Mouse (Mus musculus) T-cell, adult 2 months (primary cell): ENCODE data around the gene Slc22a12.

Source experiments
- DNase-seq: peaks from one replicate; pipeline ENCODE4 v3.0.0; 2022; ENCODE audit warnings: low spot score

Gene Slc22a12

DNA sequence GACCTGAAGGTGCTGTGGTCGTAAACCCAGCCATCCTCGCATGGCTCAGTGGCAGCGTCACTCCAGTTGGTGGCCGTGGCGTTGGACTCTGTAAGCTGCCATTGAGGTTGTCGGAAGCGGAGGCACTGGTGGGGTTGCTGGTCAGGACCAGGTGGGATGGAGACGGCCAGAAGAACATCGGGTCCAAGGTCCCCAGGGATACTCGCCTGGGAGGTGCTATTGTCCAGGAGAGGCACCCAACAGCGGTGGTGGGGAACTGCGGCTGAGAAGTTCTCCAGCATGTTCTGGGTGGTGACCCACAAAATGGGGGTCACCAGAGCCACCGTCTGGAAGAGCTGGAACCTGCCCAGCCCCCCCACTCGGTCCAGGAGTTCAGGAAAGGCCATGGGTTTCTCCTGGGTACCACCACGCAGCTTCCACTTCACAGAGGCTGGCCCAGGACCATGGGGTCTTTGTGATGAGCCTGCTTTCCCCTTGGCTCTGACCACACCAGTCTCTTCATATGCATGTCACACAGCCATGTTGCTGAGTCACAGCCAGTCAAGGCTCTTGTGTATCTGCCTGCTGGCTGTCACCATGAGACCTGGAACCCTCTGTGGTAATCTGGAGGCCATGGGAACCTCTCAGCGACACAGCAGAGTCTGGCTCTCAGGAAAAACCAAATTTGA is at the start of gene Slc22a12:
TSS of gene Slc22a12 (minus strand) at position 666 of the 668 bp plus-strand sequence.
- DNase-seq: no peak

DNA sequence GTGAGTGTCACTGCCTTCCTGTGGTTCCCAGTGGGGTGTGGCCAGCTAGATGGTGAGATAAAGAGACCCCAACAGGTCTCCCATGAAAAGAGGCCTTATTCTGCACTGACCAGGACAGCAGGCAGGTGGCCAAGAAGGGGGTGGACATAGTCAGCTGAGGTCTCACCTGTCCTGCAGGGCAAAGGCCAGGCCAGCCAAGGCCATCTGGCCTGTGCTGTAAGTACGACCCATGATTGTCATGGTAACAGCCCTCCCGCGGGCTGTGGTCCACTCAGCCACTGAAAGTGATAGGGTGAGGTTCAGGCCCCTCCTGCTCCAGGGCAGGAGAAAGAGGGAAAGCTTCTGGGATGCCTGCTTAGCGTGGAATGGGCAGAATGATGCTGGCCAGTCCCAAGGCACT is 29.2 kb upstream of the Slc22a12 start:
- DNase-seq: no peak

DNA sequence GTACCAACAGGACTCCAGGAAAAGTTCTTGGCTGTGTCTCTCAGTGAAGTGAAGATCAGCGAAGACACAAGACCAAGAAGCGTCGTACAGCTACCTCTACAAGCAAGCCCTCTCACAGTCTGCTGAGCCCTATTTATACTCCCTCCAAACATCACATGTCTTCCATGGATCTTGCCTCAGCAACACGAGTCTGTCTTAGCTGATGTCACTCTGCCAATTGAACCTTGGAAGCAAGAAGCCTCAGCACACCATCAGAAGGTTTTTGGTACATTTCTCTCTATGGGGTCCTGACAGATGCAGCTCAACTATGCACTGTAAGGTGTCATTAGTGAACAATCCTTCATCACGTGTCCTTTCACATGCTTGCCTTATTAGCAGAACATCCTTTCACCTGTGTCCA is 28.6 kb upstream of the Slc22a12 start:
- DNase-seq: no peak

DNA sequence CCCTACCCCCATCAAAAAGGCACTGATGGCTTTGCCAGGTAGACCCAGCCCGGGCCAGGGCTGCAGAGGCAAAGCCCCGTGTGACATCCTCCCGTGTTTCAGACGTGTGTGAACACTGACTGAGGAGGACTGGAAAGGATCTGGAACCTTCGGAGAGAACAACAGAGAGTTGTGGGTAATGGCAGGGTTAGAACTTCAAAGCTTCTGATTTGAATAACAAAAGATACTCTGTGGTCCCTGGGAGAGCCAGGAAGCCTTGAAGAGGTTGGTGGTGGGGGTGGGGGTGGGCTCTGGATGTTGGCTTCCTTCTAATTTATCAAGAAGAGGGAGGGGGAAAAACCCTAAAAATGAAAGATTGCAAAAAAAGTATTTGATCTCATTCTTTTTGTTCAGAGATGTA is 26.7 kb upstream of the Slc22a12 start:
- DNase-seq: no peak

DNA sequence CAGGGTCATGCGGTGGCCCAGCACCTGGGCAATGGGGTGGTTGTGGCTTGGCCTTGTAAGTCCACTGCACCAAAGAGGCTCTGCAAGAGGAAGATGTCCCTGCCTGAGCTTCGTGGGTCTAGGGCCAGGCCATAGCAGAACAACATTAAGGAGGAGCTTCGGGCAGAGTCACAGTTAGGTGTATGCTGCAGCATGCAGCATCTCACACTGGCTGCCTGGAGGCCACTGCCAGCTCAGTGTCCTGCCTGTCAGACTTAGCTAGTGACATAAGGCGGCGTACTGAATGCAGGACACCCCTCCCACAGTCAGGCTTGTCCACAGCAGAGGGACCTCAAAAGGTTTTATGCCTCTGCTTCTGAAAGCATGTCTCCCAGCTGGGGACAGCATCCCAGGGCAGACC is 26.2 kb upstream of the Slc22a12 start:
- DNase-seq: no peak

DNA sequence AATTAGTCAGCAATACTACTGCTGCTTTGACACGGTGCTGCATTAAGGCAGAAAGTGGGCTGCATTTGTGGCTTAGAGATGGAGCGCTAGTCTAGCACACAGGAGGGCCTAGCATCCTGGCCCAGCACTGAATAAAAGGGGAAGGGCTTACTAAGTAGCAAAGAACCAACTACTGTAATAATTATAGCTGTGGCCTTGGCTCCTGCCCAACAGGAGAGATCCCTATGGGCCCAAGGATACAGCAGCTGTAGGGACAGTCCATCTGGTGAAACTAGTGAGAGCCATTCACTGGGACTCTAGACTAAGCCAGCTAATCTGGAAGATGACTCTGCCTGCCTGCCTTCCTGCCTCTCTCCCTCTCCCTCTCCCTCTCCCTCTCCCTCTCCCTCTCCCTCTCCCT is 23.6 kb upstream of the Slc22a12 start:
- no peak for DNase-seq

DNA sequence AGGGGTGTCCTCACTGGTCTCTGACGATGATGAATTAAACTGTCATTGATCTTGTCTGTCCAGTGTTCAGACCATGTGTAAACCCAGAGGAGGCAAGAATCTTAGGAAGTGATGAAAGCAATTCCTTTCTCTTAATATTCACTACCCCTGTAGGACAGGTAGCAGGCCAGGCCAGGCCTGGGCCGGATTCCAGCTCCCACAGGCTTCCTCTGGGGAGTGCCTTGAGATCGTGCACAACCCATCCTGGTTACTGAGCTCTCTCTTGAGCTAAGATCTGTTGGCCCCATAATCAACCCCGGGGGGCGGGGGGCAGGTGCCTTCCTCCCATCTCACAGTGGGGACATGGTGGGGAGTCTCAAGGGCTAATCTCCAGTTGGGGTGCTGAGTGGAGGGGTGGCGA is 22.3 kb upstream of the Slc22a12 start:
- DNase-seq: no peak

DNA sequence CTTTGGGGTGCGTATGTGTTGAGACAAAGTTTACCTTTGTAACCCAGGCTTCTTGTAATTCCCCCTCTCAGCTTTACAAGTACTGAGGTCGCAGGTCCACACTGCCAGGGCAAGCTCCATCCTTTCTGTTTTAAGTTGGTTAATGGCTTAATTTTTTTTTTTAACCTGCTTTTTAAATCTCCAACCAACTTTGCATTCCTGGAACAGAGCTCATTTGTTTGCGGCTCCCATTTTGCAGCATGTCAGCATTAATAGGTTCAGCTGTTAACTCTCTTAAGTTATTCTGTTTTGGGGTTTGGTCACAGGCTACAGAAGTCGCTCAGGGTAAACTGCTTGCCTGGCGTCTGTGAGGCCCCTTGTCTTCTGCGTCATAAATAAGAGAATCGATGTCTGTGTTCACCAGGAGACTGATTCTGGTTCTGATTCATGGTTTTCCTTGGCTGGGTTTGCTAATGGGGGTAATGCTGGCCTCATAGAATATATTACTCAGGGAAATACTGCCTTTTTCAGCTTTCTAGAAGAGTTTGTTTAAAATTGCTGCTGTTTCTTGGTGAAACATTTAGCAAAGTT is 17.5 kb upstream of the Slc22a12 start:
- DNase-seq: no peak

DNA sequence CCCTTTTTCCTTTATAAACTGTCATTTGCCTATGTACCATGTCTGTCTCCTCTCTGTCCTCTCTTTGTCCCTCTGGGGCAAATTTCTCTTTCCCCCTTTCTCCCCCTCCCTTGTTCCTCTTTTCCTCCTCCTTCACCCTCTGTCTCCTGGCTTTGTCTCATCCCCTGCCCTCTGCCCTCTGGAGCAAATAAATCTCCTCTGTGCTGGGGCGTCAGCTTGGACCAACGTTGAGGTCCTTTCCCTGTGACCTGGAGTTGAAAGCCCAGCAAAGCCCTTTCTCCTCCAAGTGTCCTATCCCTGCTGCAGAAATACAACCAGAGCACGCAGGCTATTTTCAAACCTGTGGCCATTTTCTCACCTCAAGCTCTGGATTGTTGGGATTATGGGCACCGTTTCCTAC is 16.7 kb upstream of the Slc22a12 start:
- DNase-seq: no peak

DNA sequence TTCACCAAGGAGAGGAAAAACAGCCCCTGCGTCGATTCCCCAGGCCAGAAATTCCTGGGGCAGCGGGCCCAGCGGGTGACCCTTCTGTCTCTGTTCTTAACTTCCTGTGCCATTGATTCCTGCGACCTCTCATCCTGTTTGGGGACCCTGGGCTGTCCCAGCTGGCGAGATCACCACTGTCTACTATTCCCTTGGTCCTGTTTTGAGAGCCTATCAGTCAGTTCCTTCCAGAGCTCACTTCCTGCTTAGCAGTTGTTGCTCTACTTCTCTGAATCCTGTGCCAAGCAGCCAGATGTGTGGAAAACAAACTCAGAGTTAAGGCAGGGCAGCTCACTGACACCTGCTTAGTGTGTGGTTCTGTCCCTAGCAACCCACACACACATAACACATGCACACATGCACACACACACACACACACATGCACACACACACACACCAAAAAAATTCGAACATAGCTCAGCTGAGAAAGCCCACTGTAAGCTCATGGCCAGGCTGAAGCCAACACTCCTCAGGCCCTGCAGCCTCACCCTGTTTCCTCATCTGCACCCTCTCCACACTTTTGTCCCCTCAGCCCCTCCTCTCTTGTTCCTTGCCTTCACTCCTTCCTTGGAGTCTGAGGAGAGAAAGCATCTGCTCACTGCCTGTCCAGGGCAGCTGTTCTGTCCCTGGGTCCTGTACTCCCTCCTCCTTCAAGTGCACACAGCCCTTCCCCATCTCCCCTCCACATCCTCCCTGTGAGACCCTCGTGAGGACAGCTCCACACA is 11.2 kb upstream of the Slc22a12 start:
- no peak for DNase-seq

DNA sequence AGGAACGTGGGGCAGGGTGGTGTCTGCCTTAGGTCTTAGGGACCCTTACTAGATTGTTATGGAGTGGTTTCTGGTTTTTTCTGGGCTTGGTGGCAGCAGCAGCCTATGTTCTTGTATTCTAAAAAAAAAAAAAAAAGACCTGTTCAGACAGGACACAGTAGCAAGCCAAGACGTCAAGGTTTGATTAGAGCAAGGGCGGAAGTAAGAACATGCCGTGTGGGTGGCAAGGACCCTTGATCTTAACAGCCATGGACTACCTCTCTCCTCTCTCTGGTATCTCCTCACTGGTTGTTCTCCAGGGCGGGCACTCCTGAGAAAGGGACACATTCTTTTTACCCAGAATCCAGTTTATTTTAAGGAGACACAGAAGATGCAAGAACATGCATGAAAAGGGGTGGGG is 10.3 kb upstream of the Slc22a12 start:
- no peak for DNase-seq

DNA sequence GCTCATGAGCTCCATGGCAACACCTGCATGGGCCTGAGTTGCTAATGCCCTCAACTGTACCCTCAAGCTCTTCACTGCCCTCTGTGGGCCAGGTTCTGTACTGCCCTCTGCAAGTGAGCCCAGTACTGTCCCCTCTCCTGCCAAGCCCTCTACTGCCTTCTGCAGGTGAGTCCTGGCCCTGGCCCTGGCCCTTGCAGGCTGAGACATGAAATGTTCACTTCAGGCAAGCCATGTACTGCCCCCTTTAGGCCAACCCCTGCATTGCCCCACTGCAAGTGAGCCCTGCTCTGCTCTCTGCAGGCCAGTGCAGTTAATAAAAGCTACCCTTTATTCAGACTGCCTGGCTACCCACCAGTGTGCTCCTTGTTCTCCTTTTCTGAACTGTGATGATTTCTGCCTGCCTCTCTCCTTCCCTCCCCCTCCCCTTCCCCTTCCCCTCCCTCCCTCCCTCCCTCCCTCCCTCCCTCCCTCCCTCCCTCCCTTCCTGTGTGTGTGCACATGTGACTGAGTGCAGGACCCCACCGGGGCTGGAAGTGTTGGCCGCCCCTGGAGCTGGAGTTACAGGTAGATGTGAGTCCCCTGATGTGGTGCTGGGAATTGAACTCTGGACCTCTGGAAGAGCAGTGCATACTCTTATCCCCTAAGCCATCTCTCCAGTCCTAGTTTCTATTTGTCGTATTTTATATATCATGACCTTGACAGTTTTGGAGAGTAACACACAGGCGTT is 9.6 kb upstream of the Slc22a12 start:
- DNase-seq: peak; percentile 51

DNA sequence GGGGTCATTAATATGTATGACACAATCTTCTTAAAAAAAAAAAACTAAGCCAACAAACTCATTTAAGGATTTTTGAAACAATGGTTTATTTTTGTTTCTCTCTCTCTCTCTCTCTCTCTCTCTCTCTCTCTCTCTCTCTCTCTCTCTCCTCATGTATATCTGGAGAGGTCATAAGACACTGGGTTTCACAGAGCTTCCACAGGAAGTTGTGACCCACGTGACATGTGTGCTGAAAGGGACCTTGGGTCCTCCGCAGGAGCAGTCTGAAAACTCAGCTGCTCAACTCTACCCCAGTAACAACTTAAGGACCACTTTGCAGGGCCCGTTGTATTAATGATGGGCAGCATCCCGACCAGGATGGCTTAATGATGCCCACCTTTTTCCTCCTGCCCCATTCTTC is 8.4 kb upstream of the Slc22a12 start:
- DNase-seq: no peak

DNA sequence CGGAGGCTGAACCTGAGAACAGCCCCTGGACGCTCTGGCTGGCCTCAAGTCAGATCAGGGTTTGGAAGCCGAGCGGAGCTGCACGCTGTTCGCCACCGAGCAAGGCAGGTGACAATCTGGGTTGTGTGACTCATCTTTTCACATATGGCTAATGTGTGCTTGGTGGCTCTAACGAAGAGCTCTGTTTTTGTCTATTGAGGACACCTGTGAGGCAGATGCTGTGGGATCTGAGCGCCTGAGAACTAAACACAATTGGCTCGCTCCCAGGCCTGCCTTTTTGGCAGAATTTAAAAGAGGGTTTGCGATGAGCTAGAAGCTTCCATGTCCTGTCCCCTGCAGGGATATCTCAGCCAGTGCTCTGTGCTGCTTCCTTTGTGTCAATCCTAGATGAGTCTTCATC is 6.7 kb upstream of the Slc22a12 start:
- DNase-seq: no peak

DNA sequence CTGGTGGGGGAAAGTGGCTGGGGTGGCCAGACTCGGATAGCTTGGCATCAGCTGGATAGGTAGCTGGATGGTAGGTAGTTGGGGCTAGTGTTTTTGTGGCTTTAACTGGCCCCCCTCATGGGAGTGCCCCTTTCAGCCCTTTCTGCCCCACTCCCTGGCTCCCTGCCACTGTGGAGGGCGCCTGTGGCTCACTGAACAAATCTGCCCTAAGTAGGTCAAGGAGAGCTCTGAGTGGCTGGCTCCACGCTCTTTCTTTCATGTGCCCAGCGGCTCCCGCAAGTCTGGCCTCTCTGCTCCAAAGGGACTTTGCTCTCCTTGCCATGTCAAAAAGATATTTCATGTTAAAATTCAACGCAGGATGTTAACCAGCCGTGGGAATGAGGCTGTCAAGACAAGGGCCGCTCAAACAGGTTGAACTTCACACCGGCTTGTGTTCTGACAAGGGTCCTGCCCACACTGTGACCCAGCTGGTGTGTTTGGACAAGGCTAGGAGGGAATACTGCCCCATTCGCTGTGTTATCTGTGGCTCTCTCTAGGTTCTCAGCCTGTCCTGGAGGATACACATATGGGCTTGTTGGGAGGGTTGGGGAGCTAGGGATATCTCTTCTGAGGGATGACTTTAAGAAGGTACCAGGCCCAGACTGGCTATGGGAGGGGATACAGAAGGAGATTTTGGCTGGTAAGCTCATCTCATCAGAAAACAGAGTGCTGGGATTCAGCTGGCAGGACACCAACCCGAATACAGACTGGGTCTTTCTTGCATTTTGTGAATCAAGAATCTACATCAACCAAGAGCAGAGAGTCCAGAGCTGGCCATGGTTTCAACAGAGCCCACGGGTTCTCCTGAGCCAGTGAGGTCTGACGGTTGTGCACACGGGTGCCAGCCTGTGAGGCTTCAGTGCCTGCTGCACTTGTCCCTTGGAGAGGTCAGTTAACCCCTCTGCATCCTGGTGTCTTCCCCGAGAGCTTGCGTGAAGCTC is 5.9 kb upstream of the Slc22a12 start:
- DNase-seq: no peak

DNA sequence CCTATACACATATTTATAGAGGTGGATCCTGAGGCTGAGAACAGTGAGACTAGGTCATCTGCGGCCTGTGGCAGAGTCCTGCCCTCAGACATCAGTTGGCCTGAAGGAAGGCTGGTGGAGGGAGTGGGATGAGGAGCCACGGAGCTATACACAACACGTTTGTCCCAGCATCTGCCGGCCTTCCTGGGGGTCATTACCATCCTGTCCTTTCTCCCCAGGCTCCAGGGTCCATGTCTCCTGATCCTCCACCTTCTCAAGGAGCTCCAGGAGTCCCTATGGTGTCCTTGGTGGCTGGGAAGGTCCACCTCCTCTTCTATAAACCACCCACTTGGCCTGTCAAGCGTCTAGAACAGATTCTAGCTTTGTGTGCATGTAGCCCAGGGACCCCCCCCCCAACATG is 5.0 kb upstream of the Slc22a12 start:
- no peak for DNase-seq

DNA sequence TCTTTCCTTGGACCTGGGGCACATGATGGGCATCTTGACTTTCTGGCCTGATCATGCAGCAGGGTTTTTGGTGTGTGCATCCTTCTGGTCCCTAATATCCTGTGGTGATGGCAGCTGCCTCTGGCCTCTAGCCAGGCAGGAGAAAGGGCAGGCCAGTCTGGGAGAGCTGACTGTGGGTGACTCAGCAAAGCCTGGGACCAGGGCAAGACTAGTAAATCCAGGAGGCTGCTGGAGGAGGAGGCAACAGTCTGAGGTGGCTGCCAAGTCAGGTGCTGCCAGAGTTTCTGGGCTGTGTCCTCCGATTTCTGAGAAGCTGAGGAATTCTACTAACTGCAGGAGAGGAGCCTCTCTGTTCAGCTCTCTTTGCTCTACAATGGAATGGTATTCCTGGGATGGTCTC is 3.3 kb upstream of the Slc22a12 start:
- DNase-seq: no peak

DNA sequence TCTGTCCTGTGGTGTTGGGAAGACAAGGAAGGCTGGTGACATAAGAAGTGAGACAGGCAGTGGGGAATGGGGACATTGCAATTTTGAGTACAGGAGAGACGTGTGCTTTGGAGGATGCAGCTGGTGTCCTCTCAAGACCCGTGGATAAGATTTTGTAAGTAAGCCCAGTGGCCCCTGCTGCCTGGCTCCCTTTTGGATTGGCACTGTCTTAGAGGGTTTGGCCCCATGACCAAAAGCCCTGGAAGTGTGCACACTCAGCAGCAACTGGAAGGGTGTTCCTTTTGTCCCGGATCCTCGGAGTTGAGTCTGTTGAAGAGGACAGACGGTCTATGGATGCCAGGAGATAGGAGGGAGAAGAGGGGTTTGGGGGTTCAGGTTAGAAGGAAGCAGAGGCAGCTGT is 2.6 kb upstream of the Slc22a12 start:
- DNase-seq: no peak

DNA sequence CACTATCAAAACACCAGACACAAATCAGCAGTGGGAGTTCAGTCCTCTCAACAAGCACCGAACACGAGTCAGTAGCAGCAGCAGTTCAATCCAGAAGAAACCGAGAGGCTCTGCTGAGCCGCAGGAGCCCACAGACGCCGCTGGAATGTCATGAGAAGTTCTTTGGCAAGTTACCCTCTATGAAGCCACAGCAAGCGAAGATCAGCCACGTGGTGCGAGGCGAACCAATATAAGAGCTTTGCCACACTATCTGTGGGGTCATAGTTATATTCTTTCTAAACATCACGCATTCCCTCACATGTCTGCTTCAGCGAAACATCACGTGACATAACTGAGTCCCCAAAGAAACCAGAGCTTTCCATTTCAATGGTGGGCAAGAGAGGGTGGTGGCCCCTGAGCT is 1.9 kb upstream of the Slc22a12 start:
- DNase-seq: no peak

DNA sequence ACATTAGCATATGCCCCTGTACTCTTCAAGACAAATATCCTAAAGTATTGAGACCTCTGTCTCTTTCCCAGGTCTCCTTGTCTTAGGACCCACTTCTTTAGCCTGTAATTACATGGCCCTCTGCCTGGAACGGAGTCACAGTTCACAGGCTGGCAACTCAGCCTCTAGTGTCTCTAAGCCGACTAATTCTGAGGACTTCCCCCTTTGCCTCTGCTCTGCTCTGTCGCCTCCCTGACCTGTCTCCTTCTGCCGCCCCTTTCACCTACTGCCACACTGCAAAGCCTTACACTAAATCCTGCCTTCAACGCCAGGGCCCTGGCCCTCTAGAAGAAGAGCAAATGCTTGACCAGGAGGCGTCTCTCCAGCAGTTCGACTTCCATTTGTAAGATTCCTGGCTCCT is 686 bp upstream of the Slc22a12 start:
- DNase-seq: no peak

DNA sequence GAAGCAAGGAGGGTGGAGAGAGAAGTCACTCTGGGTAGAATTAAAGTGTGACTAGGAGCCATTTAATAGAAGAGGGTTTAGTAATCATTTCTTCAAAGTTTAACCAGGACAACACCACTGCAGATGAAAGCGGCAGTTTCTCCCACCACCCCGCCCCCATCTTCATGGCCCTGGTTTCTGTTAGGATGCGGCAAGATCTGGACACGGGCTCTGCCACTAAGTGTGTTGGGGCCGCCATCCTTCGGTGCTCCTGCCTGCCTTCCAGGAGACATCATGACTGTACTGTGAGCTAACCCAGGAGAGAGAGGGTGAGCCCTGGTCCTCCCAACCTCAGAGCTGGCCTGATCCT is 177 bp upstream of the Slc22a12 start:
- no peak for DNase-seq

DNA sequence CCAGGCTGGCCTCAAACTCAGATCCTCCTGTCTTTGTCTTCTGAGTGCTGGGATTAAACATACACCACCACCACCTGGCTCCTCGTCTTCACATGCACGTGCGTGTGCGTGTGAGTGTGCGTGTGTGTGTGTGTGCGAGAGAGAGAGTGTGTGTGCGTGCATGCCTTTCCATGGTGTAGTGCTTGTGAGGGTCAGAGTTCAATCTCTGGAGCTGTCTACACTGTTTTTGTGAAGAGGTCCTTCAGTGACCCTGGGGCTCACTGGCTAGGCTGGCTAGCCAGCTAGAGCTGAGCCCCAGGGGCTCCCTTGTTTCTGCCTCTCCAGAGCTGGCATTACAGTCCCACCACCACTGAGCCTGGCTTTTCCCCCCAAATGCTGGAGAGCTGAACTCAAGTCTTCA is 1.3 kb downstream of the Slc22a12 start:
- no peak for DNase-seq
